Mouse (Mus musculus) hindbrain, postnatal 0 days (tissue): ENCODE results near the gene Ube2n. TPM values are rescaled to one million over a fixed set of nuclear protein-coding genes. Genes with fewer than 3 reads are reported as not detected.

Experiments used
- ATAC-seq: fragments of 200-750 bp; cut with Nextera tagmentation; 2 replicates; pipeline ENCODE4 v1.8.0; 2017; ENCODE audit warnings: mild to moderate bottlenecking, moderate TSS enrichment, moderate library complexity
- DNase-seq: peaks from one replicate; pipeline ENCODE4 v3.0.0-alpha.2; 2015; ENCODE audit warnings: low spot score
- H3K27ac ChIP-seq: fragments of 300-500 bp; sonication (generic); 2 replicates; pipeline ENCODE4 v1.5.1; 2014; ENCODE audit warnings: mild to moderate bottlenecking
- H3K27me3 ChIP-seq: fragments of 300-500 bp; sonication (generic); 2 replicates; pipeline ENCODE4 v1.6.1; 2014; ENCODE audit warnings: low read length, mixed read lengths; ENCODE audit not compliant: insufficient read depth
- H3K36me3 ChIP-seq: fragments of 300-500 bp; sonication (generic); 2 replicates; pipeline ENCODE4 v1.6.1; 2014; ENCODE audit warnings: low read length, mixed read lengths; ENCODE audit not compliant: insufficient read depth
- H3K4me1 ChIP-seq: fragments of 300-500 bp; sonication (generic); 2 replicates; pipeline ENCODE4 v1.6.1; 2014; ENCODE audit warnings: antibody characterized with exemption, low read length, mixed read lengths; ENCODE audit not compliant: insufficient read depth
- H3K4me2 ChIP-seq: fragments of 300-500 bp; sonication (generic); 2 replicates; pipeline ENCODE4 v1.6.1; 2014; ENCODE audit warnings: low read depth, mild to moderate bottlenecking, low read length, moderate library complexity, mixed read lengths
- H3K4me3 ChIP-seq: fragments of 300-500 bp; sonication (generic); 2 replicates; pipeline ENCODE4 v1.5.1; 2014; ENCODE audit warnings: low read length
- H3K9ac ChIP-seq: fragments of 300-500 bp; sonication (generic); replicated peaks from 2 replicates; pipeline ENCODE4 v1.6.1; 2014; ENCODE audit warnings: mild to moderate bottlenecking, low read length, moderate library complexity, mixed read lengths
- H3K9me3 ChIP-seq: fragments of 300-500 bp; sonication (generic); 2 replicates; pipeline ENCODE4 v1.6.1; 2016; ENCODE audit warnings: low read length, mixed read lengths
- CTCF ChIP-seq: IDR thresholded peaks from 2 replicates; pipeline ENCODE4 v1.5.1; 2016; ENCODE audit warnings: antibody characterized with exemption, control low read depth, low read depth
- WGBS: fragments of 180-500 bp; shearing (Covaris S2); extraction: QIAGEN DNeasy Blood & Tissue Kit; methylation state at CpG from one replicate; pipeline ENCODE4 v1.1.7; 2014; 5-methylcytosine and 5-hydroxymethylcytosine counted together
- polyA plus RNA-seq: library from polyadenylated mRNA; unstranded; fragments of >200 nt; fragmentation: Nextera tagmentation; extraction: Ambion mirVana; gene quantifications from 2 replicates; pipeline ENCODE4 v1.2.1, GENCODE M21; 2015
- total RNA-seq: library from RNA; depleted of rRNA; stranded (reverse); fragments of >200 nt; gene quantifications from 2 replicates; pipeline ENCODE4 v1.2.3, GENCODE M21; 2014; rRNA removed

The Ube2n gene
- 203 and 208 TPM in 2 replicates for total RNA-seq
- polyA plus RNA-seq, result 315 and 333 TPM in 2 replicates

- Histone ChIP-seq H3K27ac (peak within 1 kb of the TSS; percentile 98), H3K4me1 (0 out of 2 replicates have a peak, but pooled peaks cover under 1% of the 10 kb centered on the region), H3K9ac (peak within 1 kb of the TSS; percentile 96), H3K27me3 (no peaks in the 10 kb centered on the region), H3K4me3 (peak within 1 kb of the TSS; percentile 97), H3K9me3 (no peaks in the 10 kb centered on the region), H3K4me2 (peak within 1 kb of the TSS; percentile 72), H3K36me3 (no peaks in the 10 kb centered on the region)
- peak; percentile 11; the same call in 1 of the 2 replicates for TF ChIP-seq CTCF
- DNase-seq (peak; percentile 99), ATAC-seq (peak; percentile 98)
- WGBS, result under 1% methylated on average over 75 of the region's 81 CpGs
These were observed at the start of gene Ube2n for GRCm38 (mm10) chr10:95514656-95515292. Ube2n (plus strand) TSS chr10:95515145.

DNA sequence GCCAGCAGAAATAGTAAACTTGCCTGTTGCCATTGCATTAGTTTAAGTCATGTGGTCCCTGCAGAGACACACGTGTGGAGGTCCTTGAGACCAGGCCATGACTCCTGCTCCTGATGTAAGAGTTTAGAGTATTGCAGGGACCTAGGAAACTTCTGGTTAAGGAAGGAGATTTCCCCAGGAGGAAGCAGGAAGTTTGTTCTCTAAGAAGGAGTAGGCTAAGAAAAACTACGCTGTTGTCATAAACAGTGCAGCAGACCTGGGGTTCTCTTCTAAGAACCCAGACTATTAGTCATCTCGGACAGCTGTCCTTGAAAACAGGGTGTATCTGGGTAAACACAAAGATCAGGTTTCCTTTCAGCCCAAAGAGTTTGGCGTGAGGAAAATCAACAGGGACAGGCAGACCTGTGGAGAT lies 49.5 kb upstream of the Ube2n start:
- 67% methylated on average over 4 of the region's 4 CpGs for WGBS
- ATAC-seq (no peak), DNase-seq (no peak)
- no peak overlapping the region for H3K4me2 ChIP-seq
- H3K4me3 ChIP-seq, result no peak overlapping the region
- H3K9ac ChIP-seq, result no peak overlapping the region
- no peaks in the 10 kb centered on the region for H3K9me3 ChIP-seq
- no peak for TF ChIP-seq CTCF
- no peaks in the 10 kb centered on the region for H3K4me1 ChIP-seq
- H3K27ac ChIP-seq, result no peak overlapping the region
- H3K27me3 ChIP-seq, result no peaks in the 10 kb centered on the region
- H3K36me3 ChIP-seq, result no peaks in the 10 kb centered on the region

DNA sequence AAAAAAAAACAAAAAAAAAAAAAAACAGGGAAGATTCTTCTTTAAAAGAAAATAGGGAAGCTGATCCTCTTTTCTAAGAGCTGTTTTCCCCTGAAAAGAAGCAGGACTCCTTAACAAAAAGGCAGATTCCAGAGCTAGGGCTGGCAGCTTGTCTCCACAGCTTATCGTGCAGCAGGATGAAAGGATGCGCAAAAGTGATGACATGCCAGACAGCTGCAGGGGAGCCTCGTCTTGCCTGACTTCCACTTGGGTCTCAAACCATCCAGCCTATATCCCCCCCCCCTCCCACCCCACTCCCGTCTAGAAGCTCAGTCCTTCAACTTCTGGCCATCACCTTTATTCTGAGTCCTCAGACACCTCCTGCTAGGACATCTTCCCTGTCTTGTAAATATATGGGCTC lies 46.1 kb upstream of the Ube2n start:
- no peak overlapping the region for H3K9ac ChIP-seq
- no peak overlapping the region for H3K4me3 ChIP-seq
- 50% methylated on average over 4 of the region's 4 CpGs for WGBS
- no peaks in the 10 kb centered on the region for H3K36me3 ChIP-seq
- H3K4me1 ChIP-seq, result no peaks in the 10 kb centered on the region
- DNase-seq, result no peak
- H3K4me2 ChIP-seq, result no peak overlapping the region
- ATAC-seq, result no peak
- no peak for TF ChIP-seq CTCF
- no peaks in the 10 kb centered on the region for H3K27me3 ChIP-seq
- H3K9me3 ChIP-seq, result no peaks in the 10 kb centered on the region
- H3K27ac ChIP-seq, result no peak overlapping the region

DNA sequence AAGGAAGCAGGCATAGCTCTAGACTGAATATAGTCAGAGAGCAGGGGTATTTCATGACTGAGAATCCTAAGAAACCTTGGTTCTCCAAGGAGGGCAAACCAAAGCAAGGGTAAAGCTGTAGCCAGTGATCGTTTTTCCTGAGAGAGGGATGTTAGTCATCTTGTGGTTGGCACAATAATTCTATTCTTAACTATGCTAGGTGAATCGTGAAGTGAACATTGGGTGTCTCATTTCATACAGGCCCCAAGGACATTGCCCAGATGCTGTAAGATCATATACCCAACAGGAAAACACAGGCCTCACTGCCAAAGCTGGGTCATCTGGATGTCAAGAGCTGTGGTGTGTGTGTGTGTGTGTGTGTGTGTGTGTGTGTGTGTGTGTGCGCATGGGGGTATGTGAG lies 43.8 kb upstream of the Ube2n start:
- Histone ChIP-seq H3K27me3 (no peaks in the 10 kb centered on the region), H3K36me3 (no peaks in the 10 kb centered on the region), H3K4me3 (no peak overlapping the region), H3K4me2 (no peak overlapping the region), H3K27ac (no peak overlapping the region), H3K9ac (no peak overlapping the region), H3K9me3 (no peaks in the 10 kb centered on the region), H3K4me1 (no peaks in the 10 kb centered on the region)
- no peak for ATAC-seq
- DNase-seq, result no peak
- 94% methylated on average over 3 of the region's 3 CpGs for WGBS
- TF ChIP-seq CTCF, result no peak

DNA sequence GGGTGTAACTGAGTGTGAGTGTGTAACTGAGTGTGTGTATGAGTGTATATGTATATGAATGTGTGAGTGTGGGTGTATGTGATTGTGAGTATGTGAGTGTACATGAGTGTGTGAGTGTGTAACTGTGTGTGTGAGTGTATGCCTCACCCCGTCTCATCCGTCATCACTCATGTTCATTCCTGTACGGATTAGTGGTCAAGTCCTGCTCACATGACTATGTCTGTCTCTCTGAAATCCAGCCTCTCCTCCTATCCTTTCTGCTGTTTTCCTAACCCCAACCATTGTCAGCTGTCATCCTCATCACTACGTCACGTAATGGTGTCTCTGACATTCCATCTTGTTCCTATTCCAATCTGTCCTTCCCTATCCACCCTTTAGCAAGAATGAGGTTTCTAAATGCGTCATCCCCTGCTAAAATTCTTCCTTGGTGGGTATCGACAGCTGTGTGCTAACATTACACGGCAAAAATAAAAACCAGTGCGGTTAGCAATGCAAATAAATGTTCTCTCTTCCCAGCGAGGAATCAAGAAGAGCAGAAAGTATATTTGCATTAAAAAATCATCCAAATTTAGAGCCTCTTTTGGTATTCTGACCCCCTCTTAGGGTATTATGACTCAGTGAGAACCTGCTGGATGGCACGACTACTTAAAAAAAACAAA lies 42.9 kb upstream of the Ube2n start:
- Histone ChIP-seq H3K4me3 (no peak overlapping the region), H3K27me3 (no peaks in the 10 kb centered on the region), H3K4me1 (no peaks in the 10 kb centered on the region), H3K36me3 (no peaks in the 10 kb centered on the region), H3K9me3 (no peaks in the 10 kb centered on the region), H3K4me2 (no peak overlapping the region), H3K27ac (no peak overlapping the region), H3K9ac (no peak overlapping the region)
- DNase-seq (no peak), ATAC-seq (no peak)
- 86% methylated on average over 11 of the region's 11 CpGs for WGBS
- TF ChIP-seq CTCF, result no peak

DNA sequence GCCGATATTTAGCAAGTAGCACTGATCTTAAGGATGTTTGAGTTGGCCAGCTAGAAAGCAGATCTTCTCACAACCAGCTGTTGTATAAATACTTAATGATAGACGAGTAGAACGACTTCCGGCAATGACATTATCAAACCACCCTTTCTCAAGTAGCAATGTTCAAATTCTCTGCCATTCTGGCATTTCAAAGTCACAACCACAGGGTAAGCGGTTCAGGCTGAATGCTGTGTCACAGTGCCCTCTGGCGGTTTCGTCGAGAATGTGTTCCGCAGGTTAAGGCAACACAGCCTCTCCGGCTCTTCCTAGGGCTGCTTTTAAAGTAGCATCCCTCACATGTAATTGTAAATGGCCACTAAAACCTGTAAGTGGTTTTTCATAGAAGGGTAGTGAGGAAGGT lies 39.0 kb upstream of the Ube2n start:
- TF ChIP-seq CTCF, result peak; percentile 97
- Histone ChIP-seq H3K4me1 (no peaks in the 10 kb centered on the region), H3K27ac (no peak overlapping the region), H3K9ac (no peak overlapping the region), H3K27me3 (no peaks in the 10 kb centered on the region), H3K4me2 (no peak overlapping the region), H3K9me3 (no peaks in the 10 kb centered on the region), H3K36me3 (no peaks in the 10 kb centered on the region), H3K4me3 (no peak overlapping the region)
- WGBS, result 11% methylated on average over 10 of the region's 10 CpGs
- peak; percentile 94 for DNase-seq
- peak; percentile 79; the same call in 1 of the 2 replicates for ATAC-seq

GRCm38 (mm10) chr10:95477516-95477915 lies 37.4 kb upstream of the Ube2n start:
- TF ChIP-seq CTCF, result no peak
- no peak overlapping the region for H3K4me3 ChIP-seq
- H3K36me3 ChIP-seq, result peaks cover 6% of the 10 kb centered on the region; the same call in 1 of the 2 replicates
- H3K9ac ChIP-seq, result no peak overlapping the region
- no peak for ATAC-seq
- 85% methylated on average over 11 of the region's 11 CpGs for WGBS
- no peak overlapping the region for H3K4me2 ChIP-seq
- H3K4me1 ChIP-seq, result no peaks in the 10 kb centered on the region
- no peak for DNase-seq
- no peaks in the 10 kb centered on the region for H3K9me3 ChIP-seq
- no peak overlapping the region for H3K27ac ChIP-seq
- no peaks in the 10 kb centered on the region for H3K27me3 ChIP-seq
